Mouse (Mus musculus): ENCODE measurements at regions not wholly inside any gene's neighbourhood (a gene's known extent, or its start where the extent isn't known, plus 50 kb on each side); places are given as distances from the start of the nearest gene placed in this dataset.

GRCm38 (mm10) chr8:126662797-126663784, 69.3 kb upstream of the Irf2bp2 start:
- TF ChIP-seq POLR2A (IDR thresholded peaks at IDR 0.05; ENCODE audit: borderline replicate concordance, control insufficient read depth, low read depth, low read length) (no peak), CTCF (IDR thresholded peaks at IDR 0.05; ENCODE audit: control insufficient read depth, insufficient read depth, low read length) (no peak)

Data from bone marrow, adult 2 months (tissue).